Mouse (Mus musculus) limb, embryonic 11.5 days (tissue): Measurements from ENCODE around the gene Phf20. TPM values are rescaled to one million over a fixed set of nuclear protein-coding genes. Genes with fewer than 3 reads are reported as not detected.

Experiments
- ATAC-seq: fragments of 200-750 bp; cut with Nextera tagmentation; 2 replicates; pipeline ENCODE4 v1.8.0; 2017; ENCODE audit warnings: low read depth; ENCODE audit not compliant: insufficient number of reproducible peaks, low FRiP score, low TSS enrichment
- DNase-seq: peaks from one replicate; pipeline ENCODE4 v3.0.0-alpha.2; 2015; ENCODE audit warnings: low spot score
- H3K27ac ChIP-seq: fragments of 300-500 bp; sonication (generic); replicated peaks from 2 replicates; pipeline ENCODE4 v1.5.1; 2014; ENCODE audit warnings: low read depth, mild to moderate bottlenecking, low read length
- H3K27me3 ChIP-seq: fragments of 300-500 bp; sonication (generic); 2 replicates; pipeline ENCODE4 v1.6.1; 2014; ENCODE audit warnings: mild to moderate bottlenecking, low read length, mixed read lengths; ENCODE audit not compliant: control insufficient read depth, insufficient read depth
- H3K36me3 ChIP-seq: fragments of 300-500 bp; sonication (generic); 2 replicates; pipeline ENCODE4 v1.6.1; 2014; ENCODE audit warnings: mild to moderate bottlenecking, low read length, moderate library complexity, mixed read lengths; ENCODE audit not compliant: control insufficient read depth, insufficient read depth
- H3K4me1 ChIP-seq: fragments of 300-500 bp; sonication (generic); 2 replicates; pipeline ENCODE4 v1.6.1; 2014; ENCODE audit warnings: low read length, mixed read lengths; ENCODE audit not compliant: control insufficient read depth, insufficient read depth
- H3K4me2 ChIP-seq: fragments of 300-500 bp; sonication (generic); 2 replicates; pipeline ENCODE4 v1.6.1; 2014; ENCODE audit warnings: low read depth, mild to moderate bottlenecking, moderate library complexity; ENCODE audit not compliant: severe bottlenecking
- H3K4me3 ChIP-seq: fragments of 300-500 bp; sonication (generic); 2 replicates; pipeline ENCODE4 v1.5.1; 2014; ENCODE audit warnings: low read depth, low read length
- H3K9ac ChIP-seq: fragments of 300-500 bp; sonication (generic); 2 replicates; pipeline ENCODE4 v1.6.1; 2014; ENCODE audit warnings: mild to moderate bottlenecking, low read length
- H3K9me3 ChIP-seq: fragments of 300-500 bp; sonication (generic); 2 replicates; pipeline ENCODE4 v1.6.1; 2016; ENCODE audit warnings: low read length; ENCODE audit not compliant: control insufficient read depth
- WGBS: fragments of 180-500 bp; shearing (Covaris S2); extraction: QIAGEN DNeasy Blood & Tissue Kit; methylation state at CpG from one replicate; pipeline ENCODE4 v1.1.7; 2014; 5-methylcytosine and 5-hydroxymethylcytosine counted together
- polyA plus RNA-seq: library from polyadenylated mRNA; unstranded; fragments of >200 nt; fragmentation: Nextera tagmentation; extraction: Ambion mirVana; gene quantifications from 2 replicates; pipeline ENCODE4 v1.2.1, GENCODE M21; 2014

The Phf20 gene
- polyA plus RNA-seq, 1 experiment from 2014 or later = 81.0 TPM

GRCm38 (mm10) chr2:156309948-156310347 lies 113.7 kb downstream of the Phf20 start:
- ATAC-seq (no peak), DNase-seq (no peak)
- Histone ChIP-seq H3K36me3 (0 out of 2 replicates have a peak, but pooled peaks cover 2% of the 10 kb centered on the region), H3K27ac (no peak overlapping the region), H3K4me3 (no peak overlapping the region), H3K4me1 (no peaks in the 10 kb centered on the region), H3K9ac (no peak overlapping the region), H3K9me3 (no peaks in the 10 kb centered on the region), H3K27me3 (no peaks in the 10 kb centered on the region), H3K4me2 (no peak overlapping the region)
- WGBS = 92% methylated on average over 5 of the region's 5 CpGs

GRCm38 (mm10) chr2:156310455-156310854 lies 114.2 kb downstream of the Phf20 start:
- Histone ChIP-seq H3K36me3 (0 out of 2 replicates have a peak, but pooled peaks cover 2% of the 10 kb centered on the region), H3K4me2 (no peak overlapping the region), H3K4me1 (no peaks in the 10 kb centered on the region), H3K27me3 (no peaks in the 10 kb centered on the region), H3K9me3 (no peaks in the 10 kb centered on the region), H3K4me3 (no peak overlapping the region), H3K27ac (no peak overlapping the region), H3K9ac (no peak overlapping the region)
- WGBS = 97% methylated on average over 5 of the region's 5 CpGs
- ATAC-seq = no peak
- no peak for DNase-seq

GRCm38 (mm10) chr2:156310945-156311344 lies 114.7 kb downstream of the Phf20 start:
- DNase-seq = no peak
- no peak overlapping the region for H3K4me2 ChIP-seq
- no peaks in the 10 kb centered on the region for H3K27me3 ChIP-seq
- H3K9ac ChIP-seq = no peak overlapping the region
- no peak overlapping the region for H3K4me3 ChIP-seq
- no peak for ATAC-seq
- H3K36me3 ChIP-seq = no peaks in the 10 kb centered on the region
- WGBS = 96% methylated on average over 5 of the region's 5 CpGs
- H3K9me3 ChIP-seq = no peaks in the 10 kb centered on the region
- H3K27ac ChIP-seq = no peak overlapping the region
- H3K4me1 ChIP-seq = no peaks in the 10 kb centered on the region

- H3K9me3 ChIP-seq = no peaks in the 10 kb centered on the region
- peak overlapping the region; percentile 84 for H3K4me3 ChIP-seq
- H3K9ac ChIP-seq = peak overlapping the region; percentile 97
- 28% methylated on average over 8 of the region's 8 CpGs for WGBS
- peak overlapping the region; percentile 94 for H3K27ac ChIP-seq
- peak overlapping the region; percentile 76 for H3K4me2 ChIP-seq
- ATAC-seq = no peak
- no peaks in the 10 kb centered on the region for H3K36me3 ChIP-seq
- no peak for DNase-seq
- H3K27me3 ChIP-seq = no peaks in the 10 kb centered on the region
- no peaks in the 10 kb centered on the region for H3K4me1 ChIP-seq
Observed at GRCm38 (mm10) chr2:156311441-156311840, 115.2 kb downstream of the Phf20 start.

- no peaks in the 10 kb centered on the region for H3K27me3 ChIP-seq
- H3K9me3 ChIP-seq = no peaks in the 10 kb centered on the region
- peak overlapping the region; percentile 84 for H3K4me3 ChIP-seq
- under 1% methylated on average over 53 of the region's 53 CpGs for WGBS
- peak overlapping the region; percentile 76 for H3K4me2 ChIP-seq
- H3K27ac ChIP-seq = peak overlapping the region; percentile 94
- no peaks in the 10 kb centered on the region for H3K4me1 ChIP-seq
- H3K36me3 ChIP-seq = no peaks in the 10 kb centered on the region
- peak overlapping the region; percentile 97 for H3K9ac ChIP-seq
- DNase-seq = peak; percentile 76
- ATAC-seq = peak; percentile 53
Observed at GRCm38 (mm10) chr2:156311841-156312291, 115.6 kb downstream of the Phf20 start.

GRCm38 (mm10) chr2:156312297-156312897 lies 116.1 kb downstream of the Phf20 start, which contains the start of the genes Cnbd2 and Scand1:
Gene Cnbd2, plus strand, starts transcription at chr2:156312299.
Gene Scand1, minus strand, starts transcription at chr2:156312704.
- no peaks in the 10 kb centered on the region for H3K4me1 ChIP-seq
- WGBS = under 1% methylated on average over 49 of the region's 49 CpGs
- peak; percentile 88 for DNase-seq
- no peaks in the 10 kb centered on the region for H3K36me3 ChIP-seq
- H3K27ac ChIP-seq = peak within 1 kb of the TSS; percentile 94
- H3K9me3 ChIP-seq = no peaks in the 10 kb centered on the region
- H3K9ac ChIP-seq = peak within 1 kb of the TSS; percentile 97
- H3K4me2 ChIP-seq = peak within 1 kb of the TSS; percentile 76
- ATAC-seq = peak; percentile 87
- no peaks in the 10 kb centered on the region for H3K27me3 ChIP-seq
- H3K4me3 ChIP-seq = peak within 1 kb of the TSS; percentile 84

- Histone ChIP-seq H3K4me2 (peak overlapping the region; percentile 76), H3K27ac (no peak overlapping the region), H3K9ac (no peak overlapping the region; the same call in 1 of the 2 replicates), H3K4me3 (peak overlapping the region; percentile 84), H3K36me3 (no peaks in the 10 kb centered on the region), H3K9me3 (no peaks in the 10 kb centered on the region), H3K4me1 (no peaks in the 10 kb centered on the region), H3K27me3 (no peaks in the 10 kb centered on the region)
- DNase-seq (no peak), ATAC-seq (no peak)
- 60% methylated on average over 3 of the region's 3 CpGs for WGBS
Observed at GRCm38 (mm10) chr2:156313153-156313552, 116.9 kb downstream of the Phf20 start.

GRCm38 (mm10) chr2:156314811-156315210 lies 118.5 kb downstream of the Phf20 start:
- DNase-seq (no peak), ATAC-seq (no peak)
- no peaks in the 10 kb centered on the region for H3K27me3 ChIP-seq
- no peak overlapping the region for H3K4me3 ChIP-seq
- 96% methylated on average over 6 of the region's 6 CpGs for WGBS
- no peak overlapping the region for H3K9ac ChIP-seq
- H3K27ac ChIP-seq = no peak overlapping the region
- H3K4me2 ChIP-seq = no peak overlapping the region
- H3K36me3 ChIP-seq = no peaks in the 10 kb centered on the region
- no peaks in the 10 kb centered on the region for H3K4me1 ChIP-seq
- no peaks in the 10 kb centered on the region for H3K9me3 ChIP-seq

- no peak overlapping the region for H3K9ac ChIP-seq
- no peaks in the 10 kb centered on the region for H3K36me3 ChIP-seq
- DNase-seq = no peak
- no peaks in the 10 kb centered on the region for H3K27me3 ChIP-seq
- no peaks in the 10 kb centered on the region for H3K9me3 ChIP-seq
- H3K4me3 ChIP-seq = no peak overlapping the region
- no peak for ATAC-seq
- H3K27ac ChIP-seq = no peak overlapping the region
- H3K4me1 ChIP-seq = no peaks in the 10 kb centered on the region
- no peak overlapping the region for H3K4me2 ChIP-seq
Observed at GRCm38 (mm10) chr2:156318491-156318890, 122.2 kb downstream of the Phf20 start.
